Mouse (Mus musculus) thymus, adult 18-20 months (tissue): ENCODE measurements around the gene Srsf10.

Experiments
- DNase-seq, 2 experiments: peaks; one replicate each; pipeline ENCODE4 v3.0.0; 2022; ENCODE audit warnings: mixed read lengths in 2 of 2

Gene Srsf10

DNA sequence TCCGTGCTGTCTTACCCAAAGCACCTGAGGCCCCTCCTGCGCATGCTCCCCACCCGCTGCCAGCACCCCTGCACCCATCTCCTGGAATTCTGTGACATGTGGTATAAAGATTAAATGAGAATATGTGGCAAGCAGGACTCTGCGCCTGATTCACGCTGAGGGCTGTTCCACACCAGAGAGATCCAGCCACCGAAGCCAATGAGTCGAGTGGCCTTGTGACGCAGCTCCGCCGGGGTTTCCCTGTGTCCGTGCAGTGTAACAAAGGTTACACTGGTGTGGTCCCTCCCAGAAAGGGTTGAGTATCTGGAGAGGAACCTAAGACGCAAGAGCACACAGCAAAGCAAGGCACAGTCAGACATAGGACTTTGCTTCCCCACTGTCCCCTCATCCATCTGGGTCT lies 30.1 kb downstream of the Srsf10 start:
- DNase-seq = no peak

DNA sequence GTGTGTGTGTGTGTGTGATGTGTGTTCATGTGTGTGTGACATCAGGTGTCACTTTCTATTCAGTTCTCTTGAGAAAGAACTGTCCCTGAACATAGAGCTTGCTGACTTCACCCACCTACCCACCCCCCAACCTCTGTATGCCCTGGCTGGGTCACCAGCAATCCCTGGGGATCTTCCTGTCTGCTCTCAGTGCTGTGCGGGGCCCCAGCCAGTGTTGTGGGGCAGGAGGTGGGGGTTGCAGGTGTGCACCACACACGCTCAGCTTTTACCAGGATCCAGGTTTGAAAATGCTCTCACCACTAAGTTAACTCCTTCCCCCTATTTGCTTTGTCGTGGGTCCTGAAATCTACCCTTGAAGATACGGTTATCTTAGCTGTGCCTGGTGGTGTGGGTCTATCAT lies 30.6 kb downstream of the Srsf10 start:
- DNase-seq = no peak

DNA sequence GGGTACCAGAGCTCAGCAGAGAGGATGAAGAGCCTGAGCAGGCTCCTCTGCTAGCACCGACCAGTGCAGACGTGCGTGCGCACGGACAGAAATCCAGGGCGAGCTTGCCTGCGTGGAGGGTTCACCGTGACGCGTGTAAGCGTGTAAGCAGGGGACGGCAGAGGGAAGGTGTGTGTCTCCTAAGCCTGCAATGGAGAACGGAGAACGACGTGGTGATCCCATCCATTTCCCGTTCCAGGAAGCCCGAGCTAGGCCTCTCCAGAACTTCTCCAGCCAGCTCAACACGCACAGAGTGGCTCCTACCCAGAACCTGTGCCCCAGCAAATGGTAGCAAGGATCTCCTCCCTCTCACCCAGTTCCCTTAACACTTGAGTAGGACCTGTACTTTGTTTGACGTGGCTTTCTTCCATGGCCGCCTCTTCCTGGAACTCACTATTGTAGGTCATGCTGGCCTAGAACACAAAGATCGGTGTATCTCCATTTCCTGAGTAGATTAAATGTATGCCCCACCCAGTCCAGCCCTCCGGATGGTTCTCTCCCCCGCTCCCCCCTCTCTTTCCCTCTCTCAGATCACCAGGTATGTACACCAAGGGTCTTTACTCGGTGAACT lies 33.0 kb downstream of the Srsf10 start:
- DNase-seq = peak in 1 of 2 experiments; percentile 3

DNA sequence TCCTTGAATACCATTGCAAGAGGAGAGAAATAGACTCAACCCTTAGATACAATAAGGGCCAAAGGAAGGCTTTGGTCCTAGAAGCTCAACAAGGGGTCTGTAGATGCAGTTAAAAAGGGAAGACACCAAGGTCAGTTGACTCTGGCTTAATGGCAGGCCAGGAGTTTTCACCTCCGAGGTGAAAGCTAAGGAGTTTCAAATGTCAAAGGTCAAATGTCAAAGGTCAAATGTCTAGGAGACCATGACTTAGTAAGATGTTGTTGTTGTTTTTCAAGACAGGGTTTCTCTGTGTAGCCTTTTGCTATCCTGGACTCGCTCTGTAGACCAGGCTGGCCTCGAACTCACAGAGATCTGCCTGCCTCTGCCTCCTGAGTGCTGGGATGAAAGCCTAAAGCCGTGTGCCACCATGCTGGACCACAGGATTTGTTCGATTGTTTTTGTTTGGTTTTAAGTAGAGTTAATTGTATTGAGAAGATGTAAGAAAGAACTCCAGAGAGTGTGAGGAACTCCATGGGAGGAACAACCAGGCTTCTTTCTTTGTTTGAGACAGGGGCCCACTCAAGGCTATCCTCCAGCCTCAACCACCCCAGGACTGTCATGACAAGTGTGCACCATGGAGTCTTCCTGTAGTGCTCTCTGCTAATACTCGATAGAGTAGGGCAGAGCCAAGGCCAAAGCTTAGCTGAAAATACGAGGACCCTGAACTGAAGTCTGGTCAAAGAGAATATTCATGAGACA lies 33.8 kb downstream of the Srsf10 start:
- DNase-seq = no peak

DNA sequence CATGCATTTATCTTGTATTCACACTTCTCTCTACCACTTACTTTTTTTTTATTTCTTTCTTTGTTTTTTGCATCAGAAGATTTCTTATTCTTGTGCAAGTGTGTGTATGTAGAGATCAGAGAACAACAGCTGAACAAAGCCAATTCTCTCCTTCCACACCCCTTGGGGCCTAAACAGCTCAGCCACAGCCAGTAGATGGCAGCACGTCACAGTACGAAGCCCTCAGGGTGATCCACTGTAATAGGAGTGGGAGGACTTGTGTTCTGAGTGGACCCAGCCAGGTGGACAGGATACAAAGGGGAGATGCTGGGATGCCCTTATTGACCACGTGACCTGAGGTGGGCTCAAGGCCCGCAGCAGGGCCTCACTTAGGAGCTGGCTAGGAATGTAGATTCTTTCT lies 34.3 kb downstream of the Srsf10 start:
- DNase-seq = peak; percentile 54 to 71

DNA sequence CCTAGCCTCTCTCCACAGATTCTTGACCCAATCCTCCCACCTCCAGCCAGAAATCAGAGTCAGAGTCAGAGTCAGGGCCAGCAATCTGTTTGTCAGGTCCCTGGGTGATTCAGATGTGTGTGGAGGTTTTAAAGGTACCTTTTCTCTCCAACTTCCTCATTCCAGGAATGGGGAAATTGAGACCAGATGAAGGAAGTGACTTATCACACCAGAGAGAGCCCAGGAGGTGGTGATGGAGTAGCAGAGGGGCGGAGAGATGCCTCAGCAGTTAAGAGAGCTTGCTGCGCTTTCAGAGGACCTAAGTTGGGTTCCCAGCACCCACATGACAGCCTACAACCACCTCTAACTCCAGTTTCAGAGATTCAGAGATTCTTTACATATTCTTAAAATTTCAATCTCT lies 36.0 kb downstream of the Srsf10 start:
- DNase-seq = no peak

DNA sequence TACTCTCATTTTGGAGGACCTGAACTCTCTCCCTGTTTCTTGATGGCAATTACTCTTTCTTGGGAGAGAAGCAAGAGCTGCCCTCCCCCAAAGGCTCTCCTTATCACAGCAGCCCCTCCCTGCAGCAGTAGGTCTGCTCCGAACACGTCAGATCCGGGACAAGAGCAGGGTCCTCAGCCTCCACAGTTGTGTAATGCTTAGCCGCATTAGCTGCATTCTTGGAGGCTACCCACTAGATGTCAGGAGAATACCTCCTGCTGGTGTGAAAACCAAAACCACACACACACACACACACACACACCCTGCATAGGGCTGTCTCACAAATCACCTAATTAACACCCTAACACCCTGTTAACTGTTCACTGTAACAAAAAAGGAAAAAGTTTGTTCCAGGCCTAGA lies 37.3 kb downstream of the Srsf10 start:
- DNase-seq = no peak

DNA sequence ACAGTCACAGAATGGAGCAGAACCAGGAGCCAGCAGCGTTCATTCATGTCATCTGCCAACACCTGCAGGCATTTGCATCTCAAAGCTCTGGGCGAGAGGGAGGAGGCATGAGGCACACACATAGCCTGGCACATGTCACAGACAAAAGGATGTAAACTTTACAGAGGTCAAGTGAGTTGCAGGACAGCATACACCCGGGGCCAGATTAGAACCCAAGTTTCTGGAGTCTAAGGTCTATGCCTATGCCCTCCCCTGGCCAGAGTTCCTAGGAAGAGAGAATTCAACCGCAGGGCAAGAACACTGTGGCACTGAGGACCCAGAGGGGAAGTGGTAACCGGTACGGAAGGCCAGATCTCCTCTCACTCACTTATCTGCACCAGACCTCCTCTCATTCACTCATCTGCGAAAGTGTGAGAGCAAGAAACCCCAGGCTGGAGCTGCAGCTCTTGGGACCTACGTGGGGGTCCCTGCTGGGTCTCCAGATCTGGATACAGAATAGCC lies 39.6 kb downstream of the Srsf10 start, which contains the start of gene Cnr2:
Gene Cnr2, plus strand, starts transcription at position 324 of the 501 bp plus-strand sequence.
- no peak for DNase-seq

DNA sequence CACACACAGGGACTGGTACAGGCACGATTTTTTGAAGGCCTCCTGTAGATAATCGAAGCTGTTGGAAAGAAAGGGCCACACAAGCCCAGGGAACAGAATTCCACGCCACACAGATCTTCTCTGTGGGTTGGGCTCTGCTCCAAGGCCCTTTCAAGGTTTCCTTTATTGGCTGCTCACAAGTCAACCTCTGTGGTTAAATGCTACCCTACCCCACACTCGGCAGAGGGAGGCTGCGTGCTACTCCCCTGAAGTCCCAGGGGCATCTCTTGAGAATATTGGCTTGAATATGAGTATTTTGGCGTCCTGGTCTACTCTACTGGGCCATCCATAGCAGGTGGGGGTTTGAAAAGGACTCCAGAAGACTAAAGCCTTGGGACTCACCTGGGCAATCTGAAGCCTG lies 40.6 kb downstream of the Srsf10 start:
- DNase-seq = no peak

DNA sequence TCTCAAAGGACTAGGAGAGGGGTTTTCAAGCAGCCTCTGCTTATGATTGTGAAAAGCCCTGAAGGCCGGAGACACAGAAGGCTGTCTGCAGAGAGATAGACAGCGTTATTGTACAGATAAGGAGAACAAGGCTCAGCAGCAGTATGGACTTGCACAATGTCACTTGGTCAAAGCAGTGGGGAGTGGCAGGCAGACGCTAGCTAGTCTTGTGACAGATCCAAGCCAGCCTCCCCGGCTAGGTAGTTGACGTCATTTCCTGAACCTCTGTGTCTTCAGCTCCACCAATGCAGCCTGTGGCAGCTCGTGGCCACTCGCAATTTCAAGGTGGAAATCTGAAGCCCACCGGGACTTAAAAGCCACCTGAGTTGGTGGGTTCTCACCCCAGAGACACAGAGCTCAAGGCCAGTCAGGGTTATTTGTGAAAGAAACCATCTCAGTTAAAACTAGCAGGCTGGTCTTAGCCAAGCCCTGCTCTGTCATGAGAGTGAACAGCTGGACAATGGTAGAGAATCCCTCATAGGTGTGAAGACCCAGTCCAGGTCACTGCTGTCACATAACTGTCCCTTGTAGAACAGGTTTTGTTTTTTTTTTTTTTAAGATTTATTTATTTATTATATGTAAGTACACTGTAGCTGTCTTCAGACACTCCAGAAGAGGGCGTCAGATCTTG lies 43.0 kb downstream of the Srsf10 start:
- DNase-seq = peak; percentile 50 to 70

DNA sequence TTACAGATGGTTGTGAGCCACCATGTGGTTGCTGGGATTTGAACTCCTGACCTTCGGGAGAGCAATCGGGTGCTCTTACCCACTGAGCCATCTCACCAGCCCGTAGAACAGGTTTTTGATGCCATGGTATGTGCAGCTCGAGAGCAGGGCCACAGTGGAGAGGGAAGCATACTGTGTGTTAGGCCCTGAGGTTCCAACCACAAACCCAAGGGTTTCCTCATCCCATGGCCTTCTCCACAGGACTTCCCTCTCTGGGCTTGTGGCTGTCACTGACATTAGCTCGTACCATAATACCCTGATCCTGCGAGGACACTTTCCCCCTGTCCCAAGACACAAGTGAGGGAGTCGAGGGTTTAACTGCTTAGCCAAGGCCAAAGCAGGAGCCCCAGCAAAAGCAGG lies 43.5 kb downstream of the Srsf10 start:
- no peak for DNase-seq

DNA sequence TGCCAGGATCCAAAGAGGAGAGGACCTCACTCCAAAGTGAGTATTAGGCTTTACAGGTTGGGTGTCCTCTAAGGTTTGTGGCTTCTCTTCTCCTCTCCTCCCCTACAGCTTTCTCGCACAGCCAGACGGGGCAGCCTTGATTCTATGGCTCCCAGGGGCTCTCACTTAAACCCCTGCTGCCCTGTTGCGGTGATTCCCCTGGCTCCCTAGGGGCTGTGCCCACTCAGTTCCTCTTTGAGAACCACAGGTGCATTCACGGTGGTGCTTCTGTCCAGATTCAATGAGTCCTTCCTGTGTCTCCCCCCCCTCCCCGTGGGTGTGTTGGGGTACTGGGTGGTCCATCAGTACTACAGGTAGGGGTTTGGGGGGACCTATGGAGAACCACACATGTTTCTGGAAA lies 44.5 kb downstream of the Srsf10 start:
- no peak for DNase-seq

DNA sequence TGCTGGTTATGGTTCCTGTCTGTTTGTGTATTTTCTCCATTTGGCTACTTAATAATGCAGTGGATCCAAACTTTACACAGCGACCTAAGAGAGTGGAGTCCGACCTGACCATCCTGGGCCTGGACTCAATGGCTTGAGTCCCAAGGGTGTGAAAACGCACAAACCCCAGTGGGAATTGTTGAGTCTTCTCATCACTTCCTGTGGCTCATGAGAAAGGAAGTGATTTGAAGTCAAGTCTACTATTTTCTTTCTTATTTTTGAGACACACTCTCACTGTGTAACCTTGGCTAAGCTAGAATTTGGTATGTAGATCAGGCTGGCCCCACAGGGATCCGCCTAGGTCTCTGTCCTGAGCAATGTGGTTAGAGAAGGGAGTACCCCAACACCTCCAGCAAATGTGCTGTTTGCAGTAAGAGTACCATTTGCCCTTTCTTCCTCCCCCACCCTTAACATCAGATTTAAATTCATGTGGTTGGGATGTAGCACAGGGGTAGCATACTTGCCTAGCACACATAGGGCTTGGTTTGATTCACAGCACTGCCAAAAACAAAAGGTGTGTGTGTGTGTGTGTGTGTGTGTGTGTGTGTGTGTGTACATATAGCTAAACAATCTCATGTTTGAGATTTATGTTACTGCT lies 47.2 kb downstream of the Srsf10 start:
- no peak for DNase-seq

DNA sequence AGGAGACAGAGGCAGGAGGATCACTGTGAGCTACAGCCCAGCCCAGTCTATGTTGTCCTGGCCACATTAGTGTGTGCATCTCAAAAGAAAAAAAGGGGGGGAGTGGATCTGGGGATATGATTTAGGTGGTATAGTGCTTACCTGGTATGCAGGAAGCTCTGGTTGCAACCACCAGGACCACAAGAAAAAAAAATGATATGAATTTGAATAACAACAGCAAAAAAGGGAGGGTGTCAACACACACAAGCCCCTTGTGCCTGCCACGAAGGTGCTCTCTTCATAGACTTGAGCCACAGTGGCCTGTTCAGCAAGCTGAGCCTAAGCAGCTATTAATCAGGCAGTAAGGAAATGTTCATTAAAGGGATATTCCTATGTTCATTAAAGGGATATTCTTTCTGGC lies 49.3 kb downstream of the Srsf10 start:
- no peak for DNase-seq

DNA sequence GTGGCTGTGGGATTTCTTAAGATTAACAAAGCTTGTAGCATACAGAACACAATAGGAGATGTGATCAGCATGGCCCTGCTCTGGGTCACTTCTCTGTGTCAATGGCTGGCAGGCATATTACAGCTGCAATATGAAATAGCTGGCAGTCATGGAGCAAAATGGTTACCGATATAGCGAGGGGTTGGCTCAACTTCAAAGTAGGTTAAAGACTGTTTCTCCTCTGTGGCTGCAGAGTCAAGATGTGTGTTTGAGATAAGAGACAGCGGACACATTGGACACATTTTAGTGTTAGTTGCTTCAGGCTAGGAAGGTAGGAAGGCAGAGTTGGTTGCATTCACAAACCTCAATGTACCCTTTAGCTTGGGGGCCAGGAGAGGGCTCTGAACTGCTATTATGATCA lies 51.1 kb downstream of the Srsf10 start:
- no peak for DNase-seq

DNA sequence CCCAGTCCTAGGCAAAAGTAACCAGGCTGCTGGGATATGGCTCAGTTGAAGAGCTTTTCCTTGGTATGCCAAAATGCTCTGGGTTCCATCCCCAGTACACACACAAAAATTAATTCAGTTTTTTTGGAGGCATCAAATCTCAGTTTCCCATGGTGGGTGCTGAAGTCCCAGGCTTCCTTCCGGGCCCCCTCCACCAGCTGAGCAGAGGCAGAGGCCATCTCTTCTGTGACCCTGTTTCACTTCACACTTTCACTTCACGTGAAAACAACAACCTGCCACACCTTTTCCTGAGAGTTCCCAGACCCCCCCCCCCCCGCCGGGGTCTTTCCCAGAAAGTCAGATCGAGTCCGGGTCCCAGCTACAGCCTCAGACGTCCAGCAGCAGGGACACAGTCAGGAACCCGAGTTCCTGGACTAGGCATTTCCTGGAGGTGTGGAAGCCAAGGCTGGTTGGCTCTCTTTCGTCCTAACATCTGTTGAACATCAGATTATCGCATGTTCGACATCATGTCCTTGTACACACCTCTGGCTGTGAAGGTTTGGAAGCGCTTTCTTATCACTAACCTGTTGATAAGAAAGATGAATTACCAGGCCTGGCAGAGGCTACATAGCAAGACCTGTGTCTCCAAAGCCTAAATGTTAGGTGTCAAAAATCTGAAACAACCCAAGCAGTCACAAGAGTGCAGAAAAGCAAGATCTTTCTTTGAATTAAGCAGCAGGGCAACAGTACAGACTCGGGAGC lies 53.9 kb downstream of the Srsf10 start:
- DNase-seq = no peak

DNA sequence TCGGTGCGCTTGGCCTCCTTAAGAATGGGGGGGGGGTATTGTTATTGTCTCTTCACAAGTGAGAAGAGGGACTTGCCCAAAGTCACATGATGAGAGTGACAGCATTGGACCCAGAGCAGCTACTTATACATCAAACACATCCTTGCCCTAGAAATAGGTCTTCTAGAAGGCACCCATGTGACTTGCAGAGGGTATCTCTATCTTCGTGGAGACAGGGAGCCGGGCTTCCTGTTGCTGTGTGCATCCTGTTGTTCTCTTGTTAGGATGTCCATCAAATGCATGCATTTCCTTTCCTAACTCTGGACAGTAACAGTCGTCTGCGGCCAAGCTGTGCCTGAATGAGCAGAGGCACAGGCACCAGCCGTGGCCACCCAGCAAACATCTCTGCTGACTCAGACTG lies 56.0 kb downstream of the Srsf10 start:
- DNase-seq = no peak

DNA sequence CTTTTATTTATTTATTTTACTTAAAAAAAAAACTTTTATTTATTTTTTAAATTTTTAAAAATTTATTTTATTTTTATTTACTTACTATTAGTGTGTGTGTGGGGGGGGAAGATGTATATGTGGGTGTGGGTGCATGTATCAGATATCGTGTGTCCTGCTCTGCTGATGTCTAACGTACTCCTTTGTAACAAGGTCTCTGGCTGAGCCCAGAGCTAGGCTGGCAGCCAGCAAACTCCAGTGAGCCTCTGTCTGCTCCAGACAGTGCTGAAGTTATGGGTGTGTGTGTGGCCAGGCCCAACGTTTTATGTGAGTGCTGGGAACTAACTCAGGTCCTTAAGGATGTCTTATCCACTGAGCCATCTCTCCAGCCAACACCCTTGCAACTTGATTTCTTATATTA lies 56.6 kb downstream of the Srsf10 start:
- DNase-seq = no peak

DNA sequence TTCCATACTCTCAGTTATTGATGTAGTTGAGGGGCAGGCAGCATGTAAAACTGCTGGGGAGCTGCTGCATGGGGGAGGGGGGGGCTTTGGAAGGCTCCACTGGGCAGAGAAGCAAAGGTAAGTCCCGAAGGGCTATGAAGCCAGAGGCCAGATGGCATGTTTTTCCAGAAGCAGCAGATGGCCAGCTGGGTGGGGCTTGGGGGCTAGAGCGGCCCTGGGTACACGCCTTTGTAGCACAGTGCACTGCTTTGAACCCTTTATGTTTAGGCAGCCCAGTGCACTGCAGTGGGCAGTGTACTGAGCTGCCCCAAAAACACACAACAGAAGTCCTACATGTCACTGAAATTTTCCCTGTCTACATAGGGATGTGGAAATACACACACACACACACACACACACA lies 57.3 kb downstream of the Srsf10 start:
- DNase-seq = no peak

DNA sequence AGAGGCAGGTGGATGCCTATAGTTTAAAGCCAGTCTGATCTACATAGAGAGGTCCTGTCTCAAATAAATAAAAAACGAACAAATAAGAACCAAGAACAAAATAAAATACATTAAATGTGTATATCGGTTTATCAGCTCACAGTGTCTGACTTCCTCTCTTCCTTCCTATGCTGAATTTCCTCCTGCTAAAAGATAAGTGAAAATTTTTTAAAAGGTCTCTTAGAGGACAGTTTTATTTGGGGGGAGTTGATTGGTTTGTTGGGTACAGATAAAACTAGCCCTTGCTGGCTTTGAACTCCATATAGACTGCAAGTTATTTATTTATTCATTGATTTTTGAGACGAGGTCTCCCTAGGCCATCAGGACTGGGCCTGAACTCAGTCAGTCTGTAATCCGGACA lies 57.9 kb downstream of the Srsf10 start:
- no peak for DNase-seq

DNA sequence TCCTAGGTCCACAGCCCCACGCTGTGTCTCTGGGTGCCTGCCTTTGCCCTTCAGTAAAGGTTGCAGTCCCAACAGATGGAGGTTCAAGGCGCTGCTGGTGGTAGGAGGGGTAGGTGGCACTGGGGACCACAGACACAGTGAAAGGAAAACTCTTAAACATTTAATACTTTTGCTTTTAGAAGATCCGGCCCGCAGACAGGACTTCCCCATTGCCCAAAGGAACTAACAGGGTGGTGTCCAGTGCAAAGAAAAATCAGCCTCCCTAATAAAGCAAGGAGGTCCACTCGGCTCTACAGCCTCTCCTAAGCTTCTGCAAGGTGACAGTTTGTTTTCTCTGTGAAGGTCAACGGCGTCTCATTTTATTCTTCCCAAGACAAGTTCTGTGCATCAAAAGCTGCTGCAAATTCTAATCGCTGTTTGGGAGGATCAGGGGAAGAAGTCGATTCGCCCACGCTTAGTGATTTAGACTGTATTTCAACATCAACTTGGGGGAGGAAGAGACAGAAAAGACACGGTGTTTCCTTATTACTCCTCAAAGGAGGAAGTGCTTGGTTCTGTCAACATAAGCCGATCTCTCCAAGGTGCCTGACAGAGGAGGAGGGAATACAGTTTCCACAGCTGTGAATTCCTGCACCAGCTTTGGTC lies 63.2 kb downstream of the Srsf10 start:
- no peak for DNase-seq

DNA sequence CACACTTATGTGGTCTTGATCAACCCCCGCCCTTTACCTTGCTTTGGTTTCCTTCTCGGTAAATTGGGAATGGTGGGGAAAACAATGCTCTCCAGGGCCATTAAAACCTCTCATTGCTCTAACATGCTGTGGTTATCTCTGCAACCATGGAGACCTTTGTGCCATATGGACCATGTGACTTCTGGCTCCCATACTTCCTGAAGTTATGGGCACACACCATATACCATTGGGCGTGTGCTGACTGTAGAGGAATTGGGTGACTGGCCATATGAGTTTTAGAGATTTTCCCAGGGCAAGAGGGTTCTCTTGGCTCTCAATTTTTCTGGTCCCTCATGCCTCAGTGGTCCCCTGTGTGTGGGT lies 63.7 kb downstream of the Srsf10 start:
- DNase-seq = no peak
